Mouse (Mus musculus) cerebellum, adult 2 months (tissue): ENCODE results near the gene Chic1. TPM values are rescaled to one million over a fixed set of nuclear protein-coding genes. Genes with fewer than 3 reads are reported as not detected.

Source experiments
- DNase-seq, 2 experiments: peaks; one replicate each; pipeline ENCODE4 v3.0.0; 2021
- H3K27ac ChIP-seq: fragments of 200-500 bp; 2 replicates; pipeline ENCODE4 v1.5.1; 2012; ENCODE audit warnings: low read length, control low read depth, inconsistent platforms; ENCODE audit not compliant: insufficient read depth
- H3K27me3 ChIP-seq: fragments of 200-500 bp; 2 replicates; pipeline ENCODE4 v1.6.1; 2012; ENCODE audit warnings: inconsistent platforms, mild to moderate bottlenecking, low read length, moderate library complexity; ENCODE audit not compliant: control insufficient read depth, insufficient read depth
- H3K4me1 ChIP-seq: fragments of 200-500 bp; 2 replicates; pipeline ENCODE4 v1.6.1; 2011; ENCODE audit warnings: low read length; ENCODE audit not compliant: control insufficient read depth, insufficient read depth
- H3K4me3 ChIP-seq: fragments of 200-500 bp; replicated peaks from 2 replicates; pipeline ENCODE3; 2011; ENCODE audit warnings: mild to moderate bottlenecking, low read depth, low read length, control low read depth; ENCODE audit not compliant: insufficient read depth
- CTCF ChIP-seq: fragments of 200-500 bp; IDR thresholded peaks from 2 replicates; pipeline ENCODE4 v1.5.1; 2011; ENCODE audit warnings: low read depth, mild to moderate bottlenecking, control low read depth, low read length, moderate library complexity, borderline replicate concordance; ENCODE audit not compliant: insufficient read depth
- POLR2A ChIP-seq: fragments of 200-500 bp; IDR thresholded peaks from 2 replicates; pipeline ENCODE4 v1.6.1; 2011; ENCODE audit warnings: low read length, control low read depth, borderline replicate concordance; ENCODE audit not compliant: insufficient read depth
- WGBS: fragments of 180-500 bp; shearing (Covaris S2); methylation state at CpG from one replicate; pipeline ENCODE4 v1.1.7; 2018; 5-methylcytosine and 5-hydroxymethylcytosine counted together
- polyA plus RNA-seq: library from polyadenylated mRNA; depleted of rRNA; stranded (reverse); fragments of >200 nt; gene quantifications from 2 replicates; pipeline ENCODE4 v1.2.3, GENCODE M21; 2012

The Chic1 gene
- polyA plus RNA-seq, 1 experiment = 13.0 TPM

DNA sequence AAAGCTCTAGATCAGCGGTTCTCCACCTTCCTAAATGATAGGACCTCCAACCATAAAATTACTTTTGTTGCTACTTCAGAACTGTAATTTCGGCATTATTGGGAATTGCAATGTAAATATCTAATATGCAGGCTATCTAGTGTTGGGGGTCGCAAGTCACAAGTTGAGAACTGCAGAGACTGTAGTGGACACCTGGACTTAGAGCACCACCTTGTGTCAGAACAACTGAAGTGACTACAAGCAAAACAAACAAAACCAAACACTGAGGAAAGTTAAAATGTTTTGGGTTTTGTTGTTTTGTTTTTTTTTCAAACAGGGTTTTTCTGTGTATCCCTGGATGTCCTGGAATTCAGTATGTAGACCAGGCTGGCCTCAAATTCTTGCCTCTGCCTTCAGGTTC, 28.3 kb downstream of the Chic1 start:
- Histone ChIP-seq H3K27ac (no peak overlapping the region), H3K4me3 (no peak overlapping the region), H3K4me1 (no peaks in the 10 kb centered on the region), H3K27me3 (no peaks in the 10 kb centered on the region)
- no peak for DNase-seq
- TF ChIP-seq CTCF = peak; percentile 11; the same call in 1 of the 2 replicates
- TF ChIP-seq POLR2A = no peak
- WGBS = 79% methylated on average over 3 of the region's 3 CpGs

- H3K27me3 ChIP-seq = no peaks in the 10 kb centered on the region
- DNase-seq = no peak
- 78% methylated on average over 3 of the region's 3 CpGs for WGBS
- H3K4me3 ChIP-seq = no peak overlapping the region
- H3K27ac ChIP-seq = no peak overlapping the region
- no peaks in the 10 kb centered on the region for H3K4me1 ChIP-seq
- TF ChIP-seq CTCF (no peak), POLR2A (no peak)
Measured at GRCm38 (mm10) chrX:103388131-103388530, 31.9 kb downstream of the Chic1 start.

- 90% methylated on average over 1 of the region's 1 CpGs for WGBS
- TF ChIP-seq CTCF = no peak
- no peak for TF ChIP-seq POLR2A
- Histone ChIP-seq H3K4me1 (no peaks in the 10 kb centered on the region), H3K27ac (no peak overlapping the region), H3K27me3 (no peaks in the 10 kb centered on the region), H3K4me3 (no peak overlapping the region)
- no peak for DNase-seq
Measured at GRCm38 (mm10) chrX:103393841-103394240, 37.6 kb downstream of the Chic1 start.

GRCm38 (mm10) chrX:103405021-103405420, 48.7 kb downstream of the Chic1 start:
- no peaks in the 10 kb centered on the region for H3K4me1 ChIP-seq
- TF ChIP-seq CTCF = no peak
- TF ChIP-seq POLR2A = no peak

GRCm38 (mm10) chrX:103414167-103414566, 57.9 kb downstream of the Chic1 start, which contains the start of gene Tsx:
Gene Tsx (plus strand): TSS chrX:103414467.
- no peak within 1 kb of the TSS for H3K4me3 ChIP-seq
- H3K27me3 ChIP-seq = no peaks in the 10 kb centered on the region
- H3K4me1 ChIP-seq = no peaks in the 10 kb centered on the region
- 85% methylated on average over 5 of the region's 5 CpGs for WGBS
- no peak for DNase-seq
- H3K27ac ChIP-seq = no peak within 1 kb of the TSS
- TF ChIP-seq POLR2A (no peak), CTCF (no peak)

More at GRCm38 (mm10) chrX:103405021-103405420, 48.7 kb downstream of the Chic1 start:
- 44% methylated on average over 13 of the region's 13 CpGs for WGBS
- Histone ChIP-seq H3K27me3 (no peaks in the 10 kb centered on the region), H3K4me3 (no peak overlapping the region), H3K27ac (no peak overlapping the region)
- DNase-seq = no peak

DNA sequence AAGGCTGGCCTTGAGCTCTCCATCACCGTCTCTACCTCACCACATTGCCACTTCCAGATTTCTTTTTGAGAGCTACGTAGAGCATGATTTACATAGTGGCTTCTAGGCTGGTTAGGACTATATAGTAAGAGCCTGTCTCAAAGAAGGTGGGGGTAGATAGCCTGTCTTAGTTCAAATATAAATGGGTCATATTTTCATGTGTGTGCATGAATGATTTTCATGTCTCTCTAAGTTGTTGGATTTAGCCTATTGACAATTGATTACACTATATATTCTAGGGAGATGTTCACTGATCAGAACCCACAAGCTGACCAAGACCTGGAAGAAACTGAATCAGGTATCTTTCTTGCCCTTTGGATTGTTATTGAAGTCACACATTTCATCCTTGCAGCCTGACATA, 65.4 kb downstream of the Chic1 start, which contains the start of gene Gm26992:
Gm26992 (plus strand) TSS at position 301 of the 400 bp plus-strand sequence.
- Histone ChIP-seq H3K27ac (no peak within 1 kb of the TSS), H3K4me3 (no peak within 1 kb of the TSS), H3K27me3 (no peaks in the 10 kb centered on the region), H3K4me1 (no peaks in the 10 kb centered on the region)
- DNase-seq = no peak
- TF ChIP-seq CTCF (no peak), POLR2A (no peak)
- 98% methylated on average over 2 of the region's 2 CpGs for WGBS

GRCm38 (mm10) chrX:103427677-103428076, 71.4 kb downstream of the Chic1 start:
- Histone ChIP-seq H3K4me3 (no peak overlapping the region), H3K4me1 (no peaks in the 10 kb centered on the region), H3K27ac (no peak overlapping the region), H3K27me3 (no peaks in the 10 kb centered on the region)
- TF ChIP-seq POLR2A = no peak
- 38% methylated on average over 7 of the region's 7 CpGs for WGBS
- DNase-seq = no peak

DNA sequence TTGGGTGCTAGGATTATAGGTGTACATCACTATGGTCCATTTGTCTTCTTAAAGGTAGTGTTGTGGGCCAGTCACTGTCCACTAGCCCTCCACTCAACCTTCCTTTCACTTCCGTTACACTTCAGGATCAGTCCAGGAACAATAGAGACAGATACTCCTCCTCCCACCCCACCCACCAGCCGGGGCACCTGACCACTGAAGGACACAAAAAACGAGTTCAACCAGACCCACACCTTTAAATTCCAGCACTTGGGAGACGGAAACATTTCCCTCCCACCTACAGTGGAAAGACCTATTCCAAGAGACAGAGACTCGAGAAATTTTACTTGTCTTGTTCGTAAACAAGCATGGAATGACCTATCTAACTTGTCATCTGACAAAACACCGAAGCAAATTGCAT, 76.0 kb downstream of the Chic1 start:
- no peak overlapping the region for H3K4me3 ChIP-seq
- H3K27ac ChIP-seq = no peak overlapping the region
- DNase-seq = no peak
- WGBS = 68% methylated on average over 7 of the region's 7 CpGs
- no peaks in the 10 kb centered on the region for H3K27me3 ChIP-seq
- TF ChIP-seq CTCF (no peak), POLR2A (no peak)
- H3K4me1 ChIP-seq = no peaks in the 10 kb centered on the region

DNA sequence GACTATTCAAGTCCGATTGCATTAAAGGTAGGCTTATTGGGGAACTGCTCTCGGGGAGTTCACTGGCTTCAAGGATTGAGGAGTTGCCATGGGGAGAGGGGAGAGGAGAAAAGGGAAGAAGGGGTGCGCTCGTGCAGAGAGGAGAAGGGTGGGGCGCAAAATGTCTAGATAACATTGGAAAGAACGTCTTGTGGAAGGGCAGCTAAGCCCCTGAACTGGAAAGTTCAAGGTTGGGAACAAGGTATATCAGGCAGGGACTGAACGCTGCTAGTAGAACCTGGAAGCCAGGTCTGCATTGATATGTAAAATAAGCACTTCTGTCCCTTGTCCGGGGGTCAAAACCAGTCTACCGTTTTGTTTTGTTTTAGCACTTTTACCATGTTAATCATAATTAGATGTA, 81.7 kb downstream of the Chic1 start:
- Histone ChIP-seq H3K4me1 (no peaks in the 10 kb centered on the region), H3K4me3 (no peak overlapping the region), H3K27me3 (no peaks in the 10 kb centered on the region), H3K27ac (no peak overlapping the region)
- WGBS = 21% methylated on average over 9 of the region's 9 CpGs
- TF ChIP-seq CTCF = no peak
- no peak for TF ChIP-seq POLR2A
- DNase-seq = no peak
